Mouse (Mus musculus) cerebellum, postnatal 36 days (tissue): ENCODE results near the gene Hoxa5.

Source experiments
- DNase-seq, 2 experiments: peaks; one replicate each; pipeline ENCODE4 v3.0.0; 2021 to 2022; ENCODE audit warnings: mixed read lengths in 2 of 2

Gene Hoxa5

GRCm38 (mm10) chr6:52239625-52240388, 35.4 kb upstream of the Hoxa5 start:
- DNase-seq: no peak

- DNase-seq: no peak
Measured at GRCm38 (mm10) chr6:52238976-52239375, 34.6 kb upstream of the Hoxa5 start.

DNA sequence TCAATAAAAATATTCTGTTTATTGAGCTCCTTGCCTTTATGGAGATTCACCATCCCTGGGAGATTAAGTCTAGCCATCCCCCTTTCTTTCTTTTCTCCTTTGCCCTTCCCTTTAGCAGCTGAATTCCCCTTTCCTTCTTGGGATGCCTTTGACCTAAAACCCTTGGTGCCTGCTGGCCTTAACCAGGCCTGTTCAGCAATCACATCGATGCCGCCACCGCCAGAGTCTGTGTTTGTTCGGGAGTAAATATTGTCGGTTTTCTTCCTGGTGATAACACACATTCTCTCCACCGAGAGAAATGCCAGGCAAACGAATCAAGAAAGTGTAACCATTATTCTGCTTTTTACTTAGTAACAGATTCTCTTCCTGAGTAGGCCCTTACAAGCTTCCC, 33.8 kb upstream of the Hoxa5 start:
- no peak for DNase-seq

DNA sequence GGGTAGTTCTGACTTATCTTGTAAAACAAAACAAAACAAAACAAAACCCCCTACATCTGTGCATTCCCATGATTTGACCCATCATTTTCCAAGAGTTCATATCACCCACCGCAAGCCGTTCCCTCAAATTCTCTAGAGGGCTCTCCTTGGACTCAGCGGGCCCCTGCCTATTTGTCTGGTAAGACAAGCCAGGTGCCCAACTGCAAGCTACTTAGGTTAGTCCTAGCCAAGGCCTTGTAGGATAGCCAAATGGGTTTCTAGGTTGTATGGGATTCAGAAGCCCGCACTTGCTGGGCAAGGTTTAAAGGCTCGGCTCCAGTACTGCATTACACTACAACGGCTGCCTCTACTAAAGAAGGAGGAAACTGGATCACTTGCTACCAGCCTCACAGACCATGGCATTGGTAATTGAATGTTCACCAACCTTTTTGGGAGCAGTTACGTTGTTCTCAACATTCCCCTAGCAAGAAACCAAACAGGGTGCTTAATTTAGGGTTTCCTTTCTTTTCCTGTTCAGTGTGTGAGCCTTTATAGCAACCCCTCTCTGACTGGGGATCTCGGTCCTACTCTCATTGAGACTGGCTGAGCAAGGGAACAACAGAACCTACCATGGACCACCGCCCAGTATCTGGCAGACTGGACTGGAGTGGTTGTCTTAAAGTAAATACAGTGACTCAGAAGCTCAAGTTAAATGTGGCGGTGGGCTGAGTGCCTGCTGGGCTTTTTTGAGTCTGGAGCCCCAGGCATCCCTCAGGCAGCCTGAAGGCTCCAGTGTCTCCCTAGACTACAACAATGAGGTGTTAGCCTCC, 33.2 kb upstream of the Hoxa5 start:
- no peak for DNase-seq

DNA sequence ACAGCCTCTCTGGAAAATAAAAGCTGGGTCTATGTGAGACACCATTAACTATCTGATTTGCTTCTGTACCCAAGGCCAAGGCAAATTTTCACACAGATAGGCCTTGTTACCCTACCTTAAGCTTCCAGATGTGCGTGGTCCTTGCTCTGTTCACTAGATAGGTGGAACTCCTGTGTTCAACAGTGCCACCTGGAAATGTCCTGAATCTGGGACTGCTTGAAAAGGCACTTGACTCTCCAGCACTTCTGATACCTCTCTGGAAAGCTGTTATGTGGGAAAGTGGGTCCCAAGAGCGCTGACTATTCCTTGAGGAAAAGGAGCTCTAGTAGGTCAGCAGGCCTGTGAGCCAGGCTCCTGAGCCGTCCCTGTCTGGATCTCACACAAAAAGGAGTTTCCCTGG, 32.4 kb upstream of the Hoxa5 start:
- no peak for DNase-seq

- DNase-seq: no peak
Measured at GRCm38 (mm10) chr6:52235866-52236265, 31.5 kb upstream of the Hoxa5 start.

DNA sequence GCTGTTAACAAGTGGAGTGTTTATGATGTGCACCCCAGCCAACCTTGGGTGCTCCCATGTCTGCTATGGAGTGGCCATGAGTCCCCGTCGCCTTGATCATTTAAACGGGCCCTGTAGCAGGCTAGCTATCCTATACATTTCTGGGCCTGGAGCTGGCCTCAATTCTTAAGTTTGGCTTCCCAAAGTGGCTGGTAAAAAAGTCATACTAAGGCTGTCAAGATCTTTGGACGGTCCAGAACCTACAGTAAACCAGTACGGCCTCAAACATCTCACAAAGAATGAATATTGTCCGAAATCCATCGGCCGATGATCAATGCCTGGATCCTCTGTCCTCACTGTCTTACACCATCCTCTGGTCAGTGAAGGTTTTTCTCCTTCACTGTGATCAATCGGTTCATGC, 30.9 kb upstream of the Hoxa5 start:
- no peak for DNase-seq

DNA sequence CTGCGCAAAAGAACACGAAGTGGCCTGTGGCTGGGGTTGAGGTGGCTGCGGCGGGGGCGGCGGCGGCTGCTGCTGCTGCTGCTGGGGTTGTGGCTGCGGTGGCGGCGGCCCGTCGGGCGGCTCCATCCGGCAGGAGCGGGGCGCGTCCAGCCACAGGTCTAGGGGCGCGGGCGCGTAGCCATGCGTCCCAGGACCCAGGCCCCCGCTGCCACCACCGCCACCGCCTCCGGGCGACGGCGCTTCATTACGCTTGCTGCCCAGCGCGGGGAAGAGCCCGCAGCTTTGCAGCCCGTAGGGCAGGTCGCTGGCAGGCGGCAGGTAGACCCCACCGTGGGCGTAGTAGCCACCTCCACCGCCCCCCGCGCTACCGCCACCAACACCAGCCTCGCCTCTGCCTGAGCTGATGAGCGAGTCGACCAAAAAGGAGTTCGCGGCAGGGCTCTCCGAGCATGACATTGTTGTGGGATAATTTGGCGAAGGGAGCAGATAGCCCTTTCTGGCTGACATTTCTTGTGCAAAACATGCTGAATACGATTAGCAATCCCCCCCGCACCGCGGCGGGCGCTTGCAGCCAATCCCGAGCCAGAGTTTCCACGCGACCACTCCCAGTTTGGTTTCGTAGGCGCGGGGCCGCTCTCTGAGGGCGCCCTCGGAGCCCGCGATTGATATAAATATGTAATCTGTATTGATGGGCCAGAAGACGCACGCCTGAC, 30.2 kb upstream of the Hoxa5 start:
- DNase-seq: no peak

DNA sequence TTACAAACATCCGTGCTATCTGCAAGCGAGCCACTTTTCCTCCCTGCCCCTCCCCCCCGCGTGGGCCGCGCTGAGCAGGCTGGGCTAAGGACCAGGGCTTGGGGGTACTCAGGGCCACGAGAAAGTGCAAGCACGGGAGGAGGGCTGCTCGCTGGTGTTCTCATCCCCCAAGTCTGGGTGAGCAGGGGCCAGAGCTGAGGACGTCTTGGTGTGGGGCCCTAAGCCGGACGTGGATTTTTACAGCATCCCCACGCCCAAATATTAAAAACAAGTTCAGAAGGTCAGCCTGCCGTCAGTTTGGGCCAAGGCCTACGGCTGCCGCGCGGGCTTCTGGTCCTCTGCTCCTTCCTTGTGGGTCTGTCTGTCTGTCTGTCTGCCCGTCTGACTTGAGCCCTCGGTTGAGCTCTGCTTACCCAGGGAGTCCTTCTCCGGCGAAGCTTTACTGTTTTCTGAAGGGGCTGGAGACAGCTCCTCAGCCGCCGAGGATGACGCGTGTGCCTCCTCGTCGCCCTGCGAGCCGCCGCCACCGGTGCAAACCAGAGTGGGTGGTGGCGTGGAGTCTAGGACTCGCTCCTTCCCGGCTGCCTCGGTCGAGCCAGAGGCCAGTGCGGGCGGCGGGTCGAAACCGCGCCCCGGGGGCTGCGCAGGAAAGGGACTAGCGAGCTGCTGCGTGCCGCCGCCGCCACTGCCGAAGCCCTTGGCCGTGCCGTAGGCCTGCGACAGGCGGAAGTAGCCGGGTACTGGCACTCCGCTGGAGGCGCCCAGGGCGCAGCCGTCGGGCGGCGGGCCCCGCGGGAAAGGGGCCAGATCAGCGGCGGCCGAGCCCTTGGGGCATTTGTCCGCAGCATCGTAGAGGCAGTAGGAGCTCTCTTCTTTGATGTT, 29.4 kb upstream of the Hoxa5 start:
- DNase-seq: no peak

DNA sequence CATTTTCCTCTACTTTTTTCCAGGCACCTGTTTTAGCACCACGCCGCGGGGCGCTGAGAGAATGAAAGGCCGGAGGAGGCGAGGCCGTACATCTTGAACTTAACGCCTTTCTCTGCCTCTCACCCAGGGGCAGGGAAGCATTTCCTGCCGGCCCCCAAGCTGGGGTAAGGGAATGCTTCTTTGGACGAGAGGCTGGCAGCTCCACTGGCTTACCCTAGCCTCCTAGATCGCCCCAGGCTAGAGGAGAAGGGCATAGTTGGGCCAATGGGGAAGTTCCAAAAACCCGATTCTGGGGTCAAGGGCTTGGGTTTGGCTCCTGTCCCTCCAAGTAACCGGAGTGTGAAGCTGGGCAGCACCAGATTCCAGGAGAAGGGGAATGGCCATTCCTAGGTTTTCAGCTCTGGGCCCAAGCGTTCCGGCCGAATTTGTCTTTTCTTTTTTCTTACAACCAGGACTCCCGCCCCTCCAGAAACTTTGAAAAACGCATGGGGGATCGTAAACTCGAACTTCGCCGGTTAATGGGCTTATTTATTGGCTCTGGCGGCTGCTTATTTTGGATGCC, 28.7 kb upstream of the Hoxa5 start:
- no peak for DNase-seq

DNA sequence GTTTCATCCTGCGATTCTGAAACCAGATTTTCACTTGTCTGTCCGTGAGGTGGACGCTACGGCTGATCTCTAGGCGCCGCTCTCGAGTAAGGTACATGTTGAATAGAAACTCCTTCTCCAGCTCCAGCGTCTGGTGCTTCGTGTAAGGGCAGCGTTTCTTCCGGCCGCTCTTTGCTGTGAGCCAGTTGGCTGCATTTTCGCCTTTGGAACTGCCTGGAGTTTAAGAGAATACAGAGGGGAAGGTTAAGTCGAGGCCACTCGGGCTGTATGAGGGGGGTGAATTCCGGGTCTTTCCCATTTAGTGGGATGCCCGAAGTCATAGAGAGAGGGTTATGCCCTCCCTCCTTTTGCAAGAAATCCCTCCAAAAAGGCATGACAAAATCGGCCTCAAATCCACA, 28.2 kb upstream of the Hoxa5 start:
- no peak for DNase-seq

GRCm38 (mm10) chr6:52231885-52232567, 27.6 kb upstream of the Hoxa5 start:
- no peak for DNase-seq

- no peak for DNase-seq
Measured at GRCm38 (mm10) chr6:52230516-52231165, 26.3 kb upstream of the Hoxa5 start, which contains the start of gene Hoxa9. Hoxa9 (minus strand) TSS chr6:52231089.

- DNase-seq: no peak
Measured at GRCm38 (mm10) chr6:52229558-52230416, 25.4 kb upstream of the Hoxa5 start.

DNA sequence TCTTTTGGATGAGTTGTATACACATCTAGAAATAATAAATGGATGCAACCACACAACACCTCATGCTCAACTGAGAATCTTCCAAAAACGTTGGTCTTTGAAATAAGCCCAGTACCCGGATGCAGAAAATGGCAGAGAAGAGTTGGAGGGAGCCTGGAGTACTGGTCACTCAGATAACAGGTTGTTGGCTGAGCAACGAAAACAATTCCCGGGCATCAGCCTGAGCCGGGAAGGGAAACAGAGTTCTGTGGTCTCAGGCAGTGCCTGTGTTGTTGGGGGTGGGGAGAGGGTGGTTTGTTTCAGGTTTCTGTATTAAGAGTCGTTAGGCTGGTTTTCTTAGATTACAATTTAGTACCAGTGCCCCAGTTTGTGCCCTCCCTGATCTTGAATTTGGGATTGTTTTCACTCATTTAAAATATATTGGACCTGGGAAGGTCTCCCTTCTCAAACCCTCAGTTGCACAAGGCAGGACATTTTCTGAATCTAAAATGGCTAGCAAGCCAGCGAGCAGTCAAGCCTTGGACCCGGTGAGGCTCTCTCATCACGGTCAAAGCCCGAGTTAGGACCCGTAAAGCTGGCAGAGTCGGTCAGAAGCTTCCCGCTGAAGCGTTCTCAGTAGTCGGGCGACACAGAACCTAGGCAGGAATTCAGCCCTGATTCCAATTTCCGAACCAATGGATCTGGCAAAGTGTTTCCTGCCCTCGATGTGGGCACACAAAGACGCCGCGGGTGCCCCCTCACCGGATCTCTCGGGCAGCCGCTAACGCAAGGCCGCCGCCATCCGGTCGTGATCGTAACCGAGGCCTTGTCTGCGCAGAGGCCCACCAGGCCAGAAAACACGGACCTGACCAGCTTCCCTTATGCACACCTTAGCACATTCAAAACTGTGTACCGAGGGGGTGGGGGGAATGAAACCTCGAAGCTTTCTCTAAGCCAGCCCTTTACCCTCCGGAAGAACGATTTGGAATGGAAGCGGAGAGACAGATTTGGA, 24.4 kb upstream of the Hoxa5 start:
- DNase-seq: no peak

DNA sequence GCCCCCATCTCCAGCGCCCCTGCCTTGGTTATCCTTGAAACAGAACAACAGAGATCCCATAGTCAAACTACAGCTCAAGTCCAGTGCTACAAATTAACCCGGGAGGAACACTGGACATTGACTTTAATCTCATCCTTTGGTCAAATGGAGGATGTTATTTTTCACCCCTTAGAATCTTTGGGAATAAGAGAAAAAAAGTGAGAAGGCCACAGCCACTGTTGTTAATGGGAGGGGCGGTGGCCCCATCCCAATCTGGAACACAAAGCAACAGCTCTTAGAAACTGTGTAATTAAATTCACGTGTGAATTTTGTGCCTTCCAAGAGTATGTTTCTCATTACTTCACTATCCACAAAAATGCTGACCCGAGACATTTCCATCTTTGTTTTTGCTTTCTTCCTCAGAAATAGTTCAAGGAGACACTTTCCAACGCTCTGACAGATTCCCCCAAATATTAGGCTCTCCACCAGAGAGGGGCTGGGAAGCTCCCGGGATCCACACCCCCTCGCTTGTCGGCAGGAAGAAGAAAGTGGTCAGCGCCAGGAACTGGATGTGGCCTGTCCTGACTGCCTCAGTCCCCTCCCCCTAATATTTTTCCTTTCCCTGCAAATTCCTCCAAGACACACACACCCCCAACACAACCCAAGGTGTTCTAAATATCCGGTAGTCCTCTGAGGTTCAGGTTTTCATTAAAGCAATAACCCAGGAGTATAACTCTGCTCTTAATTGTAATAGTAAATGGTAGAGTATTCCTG, 23.3 kb upstream of the Hoxa5 start:
- no peak for DNase-seq

DNA sequence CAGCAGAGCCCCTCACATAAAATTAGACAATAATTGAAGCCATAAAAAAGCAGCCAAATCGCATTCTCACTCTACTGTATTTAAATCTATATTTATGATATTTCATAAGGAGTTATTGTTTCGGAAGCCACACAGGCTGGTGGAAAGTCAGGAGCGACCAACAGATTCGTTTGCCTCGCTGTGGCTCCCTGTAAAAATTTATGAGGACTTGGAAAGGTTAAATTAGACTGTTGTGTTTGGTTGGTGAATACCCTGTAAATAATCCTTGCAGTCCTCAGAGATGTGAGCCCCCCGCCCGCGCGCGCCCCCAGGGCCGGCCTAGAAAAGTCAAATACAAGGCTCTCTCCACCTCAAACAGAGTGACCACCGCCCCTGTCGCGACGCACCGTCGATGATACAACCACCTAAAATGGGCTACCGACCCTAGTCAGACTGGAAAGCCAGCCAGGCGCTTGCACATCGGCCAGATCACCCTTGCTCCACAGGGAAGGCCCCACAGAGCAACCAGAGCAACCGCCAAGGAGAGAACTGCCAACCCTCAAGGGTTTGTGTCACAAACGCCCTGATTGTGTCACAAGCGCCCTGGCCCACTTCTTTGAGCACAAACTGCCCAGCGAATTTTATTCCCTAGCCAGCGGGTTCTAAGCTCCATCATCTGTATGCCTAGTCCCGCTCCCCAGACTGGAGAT, 22.3 kb upstream of the Hoxa5 start:
- DNase-seq: no peak
